Mouse (Mus musculus): ENCODE data around the gene Zfp507. TPM values are rescaled to one million over a fixed set of nuclear protein-coding genes. Genes with fewer than 3 reads are reported as not detected.
A peak's percentile ranks its signal among the peaks of the same experiment; 100 is the strongest.

Gene Zfp507
- polyA plus RNA-seq, 1 experiment: 7.0 TPM

DNA sequence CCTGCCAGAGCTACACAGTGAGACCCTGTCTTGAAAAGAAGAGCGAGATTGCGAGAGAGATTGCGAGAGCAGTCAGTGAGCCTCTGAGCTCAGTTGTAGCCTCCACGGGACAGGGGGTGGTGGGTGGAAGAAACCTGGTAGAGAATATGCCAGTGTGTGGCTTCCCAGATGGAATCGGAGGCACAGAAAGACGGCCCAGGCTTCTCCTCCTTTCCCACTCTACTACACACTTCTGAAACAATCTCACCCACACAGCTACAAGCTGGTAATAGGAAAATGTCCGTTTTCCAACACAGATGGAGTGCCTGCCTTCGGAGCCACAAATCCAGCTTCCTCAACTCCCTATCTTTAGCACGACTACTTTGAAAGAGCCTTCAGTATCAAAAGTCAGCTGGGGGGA lies 58.0 kb downstream of the Zfp507 start:
- TF ChIP-seq POLR2AphosphoS2 (IDR thresholded peaks at IDR 0.05; ENCODE audit: insufficient read length, low read depth): no peak
- no peak for TF ChIP-seq SRF (IDR thresholded peaks at IDR 0.05; ENCODE audit: control insufficient read depth, insufficient read length, low read depth)
- TF ChIP-seq TCF12 (IDR thresholded peaks at IDR 0.05; ENCODE audit: insufficient read depth, poor library complexity, severe bottlenecking): no peak
- no peak for TF ChIP-seq REST (IDR thresholded peaks at IDR 0.05; ENCODE audit: insufficient read depth, insufficient read length)
- TF ChIP-seq E2F4 (IDR thresholded peaks at IDR 0.05; ENCODE audit: insufficient read depth): no peak
- TF ChIP-seq POLR2A (IDR thresholded peaks at IDR 0.05; ENCODE audit: insufficient read length, low read depth): no peak
- no peak for TF ChIP-seq USF1 (IDR thresholded peaks at IDR 0.05; ENCODE audit: low read depth)
- no peak for TF ChIP-seq MYOD1 (IDR thresholded peaks at IDR 0.05; ENCODE audit: control insufficient read depth in 1 of 3, insufficient read length in 2 of 3, low read depth in 2 of 3)
- no peak for TF ChIP-seq TCF3 (IDR thresholded peaks at IDR 0.05; ENCODE audit: insufficient read length, low read depth)
- no peak for TF ChIP-seq CEBPB (IDR thresholded peaks at IDR 0.05; ENCODE audit: insufficient read depth, poor library complexity, severe bottlenecking)
- H3K4me3 ChIP-seq: no peak overlapping the region
- peak overlapping the region; percentile 60 for H3K4me2 ChIP-seq (ENCODE audit: low read depth)
- no peak overlapping the region for H3ac ChIP-seq (ENCODE audit: control insufficient read depth, insufficient read length)
- H3K79me2 ChIP-seq (ENCODE audit: control insufficient read depth, insufficient read depth): no peaks in the 10 kb centered on the region
- no peaks in the 10 kb centered on the region for H3K27me3 ChIP-seq (ENCODE audit: control insufficient read depth, insufficient read depth, insufficient read length)
- no peaks in the 10 kb centered on the region for H3K36me3 ChIP-seq (ENCODE audit: control insufficient read depth, insufficient read depth)

DNA sequence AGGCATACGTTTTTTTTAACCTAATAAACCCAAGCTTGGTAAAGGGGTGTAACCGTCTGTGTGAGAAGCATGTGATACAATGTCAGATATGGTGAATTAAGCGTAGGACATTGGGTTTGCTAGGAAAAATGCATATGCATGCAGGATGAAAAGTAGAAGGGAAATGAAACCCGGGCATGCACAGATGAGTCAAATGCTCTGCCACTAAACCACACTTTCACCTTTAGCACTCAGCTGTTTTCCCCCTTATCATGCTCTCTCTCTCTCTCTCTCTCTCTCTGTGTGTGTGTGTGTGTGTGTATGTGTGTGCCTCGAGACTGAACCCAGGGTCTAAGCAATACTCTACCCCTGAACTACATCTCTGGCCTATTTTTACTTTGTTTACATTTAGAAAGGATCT lies 60.5 kb downstream of the Zfp507 start:
- Histone ChIP-seq H3K4me2 (ENCODE audit: low read depth) (no peak overlapping the region), H3K79me2 (ENCODE audit: control insufficient read depth, insufficient read depth) (no peaks in the 10 kb centered on the region), H3K4me3 (no peak overlapping the region), H3ac (ENCODE audit: control insufficient read depth, insufficient read length) (no peak overlapping the region), H3K27me3 (ENCODE audit: control insufficient read depth, insufficient read depth, insufficient read length) (no peaks in the 10 kb centered on the region), H3K36me3 (ENCODE audit: control insufficient read depth, insufficient read depth) (no peaks in the 10 kb centered on the region)
- TF ChIP-seq USF1 (IDR thresholded peaks at IDR 0.05; ENCODE audit: low read depth) (no peak), TCF3 (IDR thresholded peaks at IDR 0.05; ENCODE audit: insufficient read length, low read depth) (no peak), E2F4 (IDR thresholded peaks at IDR 0.05; ENCODE audit: insufficient read depth) (no peak), MYOG (IDR thresholded peaks at IDR 0.05; ENCODE audit: control insufficient read depth in 1 of 3, insufficient read depth in 1 of 3, insufficient read length in 2 of 3, low read depth in 2 of 3) (no peak), MAX (IDR thresholded peaks at IDR 0.05; ENCODE audit: low read depth) (no peak), POLR2A (IDR thresholded peaks at IDR 0.05; ENCODE audit: insufficient read length, low read depth) (no peak), CEBPB (IDR thresholded peaks at IDR 0.05; ENCODE audit: insufficient read depth, poor library complexity, severe bottlenecking) (no peak), REST (IDR thresholded peaks at IDR 0.05; ENCODE audit: insufficient read depth, insufficient read length) (no peak), TCF12 (IDR thresholded peaks at IDR 0.05; ENCODE audit: insufficient read depth, poor library complexity, severe bottlenecking) (no peak), MYOD1 (IDR thresholded peaks at IDR 0.05; ENCODE audit: control insufficient read depth in 1 of 3, insufficient read length in 2 of 3, low read depth in 2 of 3) (no peak), POLR2AphosphoS2 (IDR thresholded peaks at IDR 0.05; ENCODE audit: insufficient read length, low read depth) (no peak), SRF (IDR thresholded peaks at IDR 0.05; ENCODE audit: control insufficient read depth, insufficient read length, low read depth) (no peak)

DNA sequence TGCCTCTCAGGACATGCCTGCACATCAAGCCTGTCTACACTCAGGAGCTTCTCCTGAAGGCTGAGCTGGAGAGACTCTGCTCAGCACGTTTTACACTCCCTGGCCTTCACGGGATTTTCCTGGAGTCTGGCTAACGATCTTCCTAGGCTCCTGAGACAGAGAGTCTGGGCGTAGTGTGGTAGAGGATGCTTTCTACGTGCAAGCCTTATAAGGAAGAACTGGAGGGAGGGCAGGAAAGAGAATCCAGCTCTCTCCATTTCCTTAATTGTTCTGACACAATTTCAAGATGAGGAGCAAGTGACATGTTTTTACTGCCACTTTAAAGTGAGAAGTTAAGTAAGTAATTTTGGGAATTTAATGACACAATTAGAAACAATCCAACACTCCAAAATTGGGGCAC lies 60.9 kb downstream of the Zfp507 start:
- H3ac ChIP-seq (ENCODE audit: control insufficient read depth, insufficient read length): no peak overlapping the region
- no peaks in the 10 kb centered on the region for H3K27me3 ChIP-seq (ENCODE audit: control insufficient read depth, insufficient read depth, insufficient read length)
- no peak overlapping the region for H3K4me3 ChIP-seq
- H3K79me2 ChIP-seq (ENCODE audit: control insufficient read depth, insufficient read depth): no peaks in the 10 kb centered on the region
- H3K4me2 ChIP-seq (ENCODE audit: low read depth): no peak overlapping the region
- H3K36me3 ChIP-seq (ENCODE audit: control insufficient read depth, insufficient read depth): no peaks in the 10 kb centered on the region
- TF ChIP-seq REST (IDR thresholded peaks at IDR 0.05; ENCODE audit: insufficient read depth, insufficient read length) (no peak), E2F4 (IDR thresholded peaks at IDR 0.05; ENCODE audit: insufficient read depth) (no peak), MYOG (IDR thresholded peaks at IDR 0.05; ENCODE audit: control insufficient read depth in 1 of 3, insufficient read depth in 1 of 3, insufficient read length in 2 of 3, low read depth in 2 of 3) (no peak), TCF3 (IDR thresholded peaks at IDR 0.05; ENCODE audit: insufficient read length, low read depth) (no peak), CEBPB (IDR thresholded peaks at IDR 0.05; ENCODE audit: insufficient read depth, poor library complexity, severe bottlenecking) (no peak), POLR2AphosphoS2 (IDR thresholded peaks at IDR 0.05; ENCODE audit: insufficient read length, low read depth) (no peak), POLR2A (IDR thresholded peaks at IDR 0.05; ENCODE audit: insufficient read length, low read depth) (no peak), USF1 (IDR thresholded peaks at IDR 0.05; ENCODE audit: low read depth) (no peak), MYOD1 (IDR thresholded peaks at IDR 0.05; ENCODE audit: control insufficient read depth in 1 of 3, insufficient read length in 2 of 3, low read depth in 2 of 3) (no peak)

DNA sequence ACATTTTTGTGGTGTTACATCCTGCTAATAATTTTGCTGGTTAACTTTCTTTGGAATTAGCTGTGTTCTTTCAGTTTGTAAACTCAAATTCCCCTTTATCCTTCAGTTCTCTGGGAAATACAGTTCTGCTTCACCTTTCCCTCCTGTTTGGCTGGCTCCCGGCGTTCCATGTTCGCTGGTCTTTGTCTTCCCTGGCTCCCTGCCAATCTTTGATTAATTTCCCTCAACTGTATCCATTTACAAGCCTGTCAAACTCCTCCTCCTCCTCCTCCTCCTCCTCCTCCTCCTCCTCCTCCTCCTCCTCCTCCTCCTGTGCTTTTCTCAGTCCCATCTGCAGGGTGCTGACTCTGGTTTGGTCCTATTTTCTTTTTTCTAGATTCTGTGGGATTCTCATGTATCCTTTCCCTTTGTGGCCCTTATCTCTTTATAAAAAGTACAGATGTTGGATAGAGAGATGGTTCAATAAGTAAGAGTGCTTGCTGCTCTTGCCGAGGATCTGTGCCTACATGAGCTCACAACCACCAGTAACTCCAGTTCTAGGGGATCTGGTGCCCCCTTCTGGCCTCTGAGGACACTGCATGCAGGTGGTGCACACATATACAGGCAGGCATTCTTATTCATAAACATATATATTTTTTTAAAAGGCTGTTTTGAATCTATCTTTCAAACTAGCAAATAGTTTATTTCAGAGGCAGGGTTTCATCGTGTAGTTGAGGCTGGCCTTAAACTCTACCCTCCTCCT lies 62.1 kb downstream of the Zfp507 start:
- Histone ChIP-seq H3ac (ENCODE audit: control insufficient read depth, insufficient read length) (no peak overlapping the region), H3K4me2 (ENCODE audit: low read depth) (no peak overlapping the region), H3K79me2 (ENCODE audit: control insufficient read depth, insufficient read depth) (no peaks in the 10 kb centered on the region), H3K27me3 (ENCODE audit: control insufficient read depth, insufficient read depth, insufficient read length) (no peaks in the 10 kb centered on the region), H3K36me3 (ENCODE audit: control insufficient read depth, insufficient read depth) (no peaks in the 10 kb centered on the region), H3K4me3 (no peak overlapping the region)
- TF ChIP-seq MYOD1 (IDR thresholded peaks at IDR 0.05; ENCODE audit: control insufficient read depth in 1 of 3, insufficient read length in 2 of 3, low read depth in 2 of 3): no peak
- TF ChIP-seq E2F4 (IDR thresholded peaks at IDR 0.05; ENCODE audit: insufficient read depth): no peak
- no peak for TF ChIP-seq TCF12 (IDR thresholded peaks at IDR 0.05; ENCODE audit: insufficient read depth, poor library complexity, severe bottlenecking)
- TF ChIP-seq SRF (IDR thresholded peaks at IDR 0.05; ENCODE audit: control insufficient read depth, insufficient read length, low read depth): no peak
- TF ChIP-seq MAX (IDR thresholded peaks at IDR 0.05; ENCODE audit: low read depth): no peak
- no peak for TF ChIP-seq POLR2AphosphoS2 (IDR thresholded peaks at IDR 0.05; ENCODE audit: insufficient read length, low read depth)
- TF ChIP-seq CEBPB (IDR thresholded peaks at IDR 0.05; ENCODE audit: insufficient read depth, poor library complexity, severe bottlenecking): no peak
- TF ChIP-seq MYOG (IDR thresholded peaks at IDR 0.05; ENCODE audit: control insufficient read depth in 1 of 3, insufficient read depth in 1 of 3, insufficient read length in 2 of 3, low read depth in 2 of 3): no peak
- TF ChIP-seq POLR2A (IDR thresholded peaks at IDR 0.05; ENCODE audit: insufficient read length, low read depth): no peak

Measured in myocyte (in vitro differentiated cells).